Mouse (Mus musculus): Measurements from ENCODE around the gene Blvrb. TPM values are rescaled to one million over a fixed set of nuclear protein-coding genes. Genes with fewer than 3 reads are reported as not detected.
A peak's percentile ranks its signal among the peaks of the same experiment; 100 is the strongest.

Blvrb gene
- polyA plus RNA-seq, 1 experiment: 25.2 TPM

DNA sequence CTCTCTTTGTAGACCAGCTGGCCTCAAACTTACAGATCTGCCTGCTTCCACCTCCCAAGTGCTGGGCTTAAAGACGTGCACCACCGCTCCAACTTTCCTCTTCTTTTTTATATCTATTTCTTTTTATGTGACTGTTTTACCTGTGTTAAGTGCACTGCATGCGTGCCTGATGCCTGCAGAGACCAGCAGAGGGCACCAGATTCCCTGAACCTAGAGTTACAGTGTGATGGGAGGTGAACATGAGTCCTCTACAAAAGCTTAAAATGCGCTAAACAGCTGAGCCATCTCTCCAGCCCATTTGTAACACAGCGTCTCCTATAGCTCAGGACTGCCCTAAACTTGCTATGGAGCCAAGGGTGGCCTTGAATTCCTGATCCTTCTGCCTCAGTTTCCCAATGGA lies 10.2 kb upstream of the Blvrb start:
- H3K4me3 ChIP-seq (replicated peaks; ENCODE audit: insufficient read depth, low read depth, low read length): no peak overlapping the region
- peak in 1 of 2 experiments; percentile 35 for DNase-seq
- H3K27ac ChIP-seq (ENCODE audit: insufficient read depth, low read length): no peak overlapping the region
- H3K4me1 ChIP-seq (ENCODE audit: control insufficient read depth, insufficient read depth, low read length): no peaks in the 10 kb centered on the region
- 72% methylated on average over 5 of the region's 5 CpGs for WGBS
- TF ChIP-seq CTCF (IDR thresholded peaks at IDR 0.05; ENCODE audit: borderline replicate concordance, insufficient read depth, low read depth, low read length) (peak; percentile 69), POLR2A (IDR thresholded peaks at IDR 0.05; ENCODE audit: borderline replicate concordance, insufficient read depth, low read length) (no peak)
- no peaks in the 10 kb centered on the region for H3K27me3 ChIP-seq (ENCODE audit: control insufficient read depth, insufficient read depth, low read length)

- Histone ChIP-seq H3K4me1 (ENCODE audit: control insufficient read depth, insufficient read depth, low read length) (no peaks in the 10 kb centered on the region), H3K27ac (ENCODE audit: insufficient read depth, low read length) (no peak overlapping the region), H3K4me3 (replicated peaks; ENCODE audit: insufficient read depth, low read depth, low read length) (no peak overlapping the region), H3K27me3 (ENCODE audit: control insufficient read depth, insufficient read depth, low read length) (no peaks in the 10 kb centered on the region)
- no peak for TF ChIP-seq POLR2A (IDR thresholded peaks at IDR 0.05; ENCODE audit: borderline replicate concordance, insufficient read depth, low read length)
- TF ChIP-seq CTCF (IDR thresholded peaks at IDR 0.05; ENCODE audit: borderline replicate concordance, insufficient read depth, low read depth, low read length): no peak; the same call in 1 of the 2 replicates
- WGBS: 83% methylated on average over 4 of the region's 4 CpGs
- no peak for DNase-seq
These were observed 7.8 kb upstream of the Blvrb start for GRCm38 (mm10) chr7:27440014-27440413.

DNA sequence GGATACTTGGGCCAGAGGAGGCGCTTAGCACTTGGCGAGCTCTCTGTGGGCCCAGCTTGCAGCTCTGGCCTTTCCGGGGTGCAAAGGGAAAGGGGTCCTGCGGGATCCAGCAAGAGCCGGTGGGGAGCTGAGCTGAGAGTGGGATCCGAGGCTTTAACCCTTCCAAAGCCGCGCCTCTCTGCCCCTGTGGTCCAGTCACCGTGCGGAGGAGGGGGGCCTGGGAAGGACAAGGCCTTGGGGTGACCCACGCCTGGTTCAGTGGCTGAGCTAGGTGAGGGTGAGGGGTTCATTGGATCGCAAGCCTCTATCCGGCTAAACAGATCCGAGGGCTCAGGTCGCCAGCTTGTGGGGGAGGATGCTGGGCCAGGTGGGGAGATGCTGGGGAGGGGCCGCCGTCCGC lies 1.7 kb upstream of the Blvrb start:
- Histone ChIP-seq H3K27me3 (ENCODE audit: control insufficient read depth, insufficient read depth, low read length) (no peaks in the 10 kb centered on the region), H3K4me3 (replicated peaks; ENCODE audit: insufficient read depth, low read depth, low read length) (peak overlapping the region; percentile 80), H3K4me1 (ENCODE audit: control insufficient read depth, insufficient read depth, low read length) (peaks cover 5% of the 10 kb centered on the region; the same call in 1 of the 2 replicates), H3K27ac (ENCODE audit: insufficient read depth, low read length) (peak overlapping the region; percentile 35; the same call in 1 of the 2 replicates)
- 2% methylated on average over 18 of the region's 18 CpGs for WGBS
- TF ChIP-seq CTCF (IDR thresholded peaks at IDR 0.05; ENCODE audit: borderline replicate concordance, insufficient read depth, low read depth, low read length) (no peak), POLR2A (IDR thresholded peaks at IDR 0.05; ENCODE audit: borderline replicate concordance, insufficient read depth, low read length) (peak; percentile 3; the same call in 1 of the 2 replicates)
- DNase-seq: peak; percentile 42 to 61

- Histone ChIP-seq H3K27ac (ENCODE audit: insufficient read depth, low read length) (peak overlapping the region; percentile 35), H3K27me3 (ENCODE audit: control insufficient read depth, insufficient read depth, low read length) (no peaks in the 10 kb centered on the region), H3K4me3 (replicated peaks; ENCODE audit: insufficient read depth, low read depth, low read length) (peak overlapping the region; percentile 80), H3K4me1 (ENCODE audit: control insufficient read depth, insufficient read depth, low read length) (peaks cover 5% of the 10 kb centered on the region; the same call in 1 of the 2 replicates)
- peak; percentile 71 to 73 for DNase-seq
- TF ChIP-seq POLR2A (IDR thresholded peaks at IDR 0.05; ENCODE audit: borderline replicate concordance, insufficient read depth, low read length): 0 out of 2 replicates have a peak, but pooled peaks have one; percentile 9
- TF ChIP-seq CTCF (IDR thresholded peaks at IDR 0.05; ENCODE audit: borderline replicate concordance, insufficient read depth, low read depth, low read length): no peak
- 7% methylated on average over 34 of the region's 53 CpGs for WGBS
These were observed 1.0 kb upstream of the Blvrb start for GRCm38 (mm10) chr7:27446521-27447418.

- no peak overlapping the region for H3K27ac ChIP-seq (ENCODE audit: insufficient read depth, low read length)
- WGBS: 59% methylated on average over 15 of the region's 15 CpGs
- H3K4me3 ChIP-seq (replicated peaks; ENCODE audit: insufficient read depth, low read depth, low read length): peak overlapping the region; percentile 80
- peak; percentile 49 to 53 for DNase-seq
- no peak for TF ChIP-seq POLR2A (IDR thresholded peaks at IDR 0.05; ENCODE audit: borderline replicate concordance, insufficient read depth, low read length)
- TF ChIP-seq CTCF (IDR thresholded peaks at IDR 0.05; ENCODE audit: borderline replicate concordance, insufficient read depth, low read depth, low read length): no peak
- H3K4me1 ChIP-seq (ENCODE audit: control insufficient read depth, insufficient read depth, low read length): peaks cover 5% of the 10 kb centered on the region; the same call in 1 of the 2 replicates
- H3K27me3 ChIP-seq (ENCODE audit: control insufficient read depth, insufficient read depth, low read length): no peaks in the 10 kb centered on the region
These were observed 836 bp downstream of the Blvrb start for GRCm38 (mm10) chr7:27448421-27449206.

GRCm38 (mm10) chr7:27449256-27449862 lies 1.6 kb downstream of the Blvrb start:
- Histone ChIP-seq H3K4me3 (replicated peaks; ENCODE audit: insufficient read depth, low read depth, low read length) (no peak overlapping the region), H3K4me1 (ENCODE audit: control insufficient read depth, insufficient read depth, low read length) (peaks cover 5% of the 10 kb centered on the region; the same call in 1 of the 2 replicates), H3K27me3 (ENCODE audit: control insufficient read depth, insufficient read depth, low read length) (no peaks in the 10 kb centered on the region), H3K27ac (ENCODE audit: insufficient read depth, low read length) (no peak overlapping the region)
- 67% methylated on average over 10 of the region's 10 CpGs for WGBS
- peak; percentile 61 to 77 for DNase-seq
- no peak for TF ChIP-seq POLR2A (IDR thresholded peaks at IDR 0.05; ENCODE audit: borderline replicate concordance, insufficient read depth, low read length)
- peak; percentile 59; the same call in 1 of the 2 replicates for TF ChIP-seq CTCF (IDR thresholded peaks at IDR 0.05; ENCODE audit: borderline replicate concordance, insufficient read depth, low read depth, low read length)

DNA sequence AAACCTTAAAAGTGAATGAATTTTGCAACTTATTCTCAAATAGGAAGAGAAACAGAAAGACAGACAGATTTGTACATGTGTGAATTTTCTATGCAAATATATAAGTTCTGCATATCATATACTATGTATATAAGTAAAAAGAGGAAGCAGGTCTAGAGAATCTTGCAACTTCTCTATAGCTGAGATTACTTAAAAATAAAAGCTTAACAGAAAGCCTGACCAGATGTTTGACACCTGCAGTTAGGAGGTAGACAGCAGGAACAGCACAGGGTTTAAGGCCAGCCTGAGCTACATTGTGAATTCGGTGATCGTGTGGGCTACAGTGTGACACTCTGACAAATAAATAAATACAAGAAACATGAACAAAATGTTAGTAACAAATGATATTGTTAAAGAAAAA lies 3.6 kb downstream of the Blvrb start:
- no peak overlapping the region for H3K4me3 ChIP-seq (replicated peaks; ENCODE audit: insufficient read depth, low read depth, low read length)
- H3K27me3 ChIP-seq (ENCODE audit: control insufficient read depth, insufficient read depth, low read length): no peaks in the 10 kb centered on the region
- no peak for DNase-seq
- peaks cover 5% of the 10 kb centered on the region; the same call in 1 of the 2 replicates for H3K4me1 ChIP-seq (ENCODE audit: control insufficient read depth, insufficient read depth, low read length)
- 95% methylated on average over 2 of the region's 2 CpGs for WGBS
- TF ChIP-seq POLR2A (IDR thresholded peaks at IDR 0.05; ENCODE audit: borderline replicate concordance, insufficient read depth, low read length): no peak
- no peak for TF ChIP-seq CTCF (IDR thresholded peaks at IDR 0.05; ENCODE audit: borderline replicate concordance, insufficient read depth, low read depth, low read length)
- no peak overlapping the region for H3K27ac ChIP-seq (ENCODE audit: insufficient read depth, low read length)

All from cerebellum, adult 2 months (tissue).